Mouse (Mus musculus): Measurements from ENCODE around the gene Med31.

GRCm38 (mm10) chr11:72215410-72215797, at the start of gene Med31:
- 0 out of 2 replicates have a peak, but pooled peaks have one; percentile 20 for TF ChIP-seq EP300 (IDR thresholded peaks at IDR 0.05; ENCODE audit: insufficient read depth, low read depth, low read length)
- no peak; the same call in 1 of the 2 replicates for TF ChIP-seq POLR2A (IDR thresholded peaks at IDR 0.05; ENCODE audit: insufficient read depth, low read depth, low read length)
- no peak for TF ChIP-seq CTCF (IDR thresholded peaks at IDR 0.05)

All from heart, adult 2 months (tissue).